In genomic region chr9:31560226-31560556, GRCm38 (mm10) we compare ENCODE assay signal across 10 mouse cellular contexts.
DNase-seq lines count a peak whose midpoint lies in the region; ATAC-seq and TF ChIP-seq lines count a peak whose summit lies in the region.
"Had no signal": no experiment of that assay in that cellular context is flagged by ENCODE, and none has a peak within 500 bp of the region (broad histone marks: within the 10 kb centered on the region; RNA-seq: fewer than 3 reads in every experiment).

No protein-coding gene starts in this region.

- H3K36me3 ChIP-seq in embryonic facial prominence, embryonic 12.5 days, result no peaks in the 10 kb centered on the region
- no peaks in the 10 kb centered on the region for H3K36me3 ChIP-seq in forebrain, postnatal 0 days (ENCODE audit: insufficient read depth)
- H3K36me3 ChIP-seq: hindbrain, embryonic 15.5 days; liver, embryonic 12.5 days had no signal

- intact Hi-C loops in heart, postnatal 36 days (cut with DNase I), result no loop called here
- intact Hi-C loops in left cerebral cortex, adult 2 months (cut with DNase I), result loop anchor here (10.0 kb wide), 1 partner anchor 705 kb away; no protein-coding TSS in a partner anchor

- WGBS in embryonic facial prominence, embryonic 12.5 days, result 76% methylated on average over 3 of the region's 3 CpGs
- WGBS in forebrain, postnatal 0 days, result 84% methylated on average over 3 of the region's 3 CpGs

- peak overlapping the region; percentile 68 for H3K27ac ChIP-seq in left cerebral cortex, adult 2 months
- no peak overlapping the region for H3K27ac ChIP-seq in embryonic facial prominence, embryonic 12.5 days
- no peak overlapping the region for H3K27ac ChIP-seq in forebrain, postnatal 0 days (ENCODE audit: low read depth, low read length)
- H3K27ac ChIP-seq: hindbrain, embryonic 15.5 days; liver, embryonic 12.5 days had no signal

- ATAC-seq in embryonic facial prominence, embryonic 12.5 days (ENCODE audit: insufficient number of reproducible peaks, insufficient read depth, low FRiP score, low TSS enrichment), result no peak
- no peak for ATAC-seq in forebrain, postnatal 0 days
- ATAC-seq: liver, embryonic 12.5 days had no signal

- H3K4me3 ChIP-seq in left cerebral cortex, adult 2 months, result no peak overlapping the region; the same call in 1 of the 2 replicates
- no peak overlapping the region for H3K4me3 ChIP-seq in embryonic facial prominence, embryonic 12.5 days
- H3K4me3 ChIP-seq in forebrain, postnatal 0 days (ENCODE audit: low read depth, low read length), result no peak overlapping the region
- H3K4me3 ChIP-seq: liver, embryonic 12.5 days had no signal

- peak; percentile 68 for DNase-seq in heart, adult 11 months
- DNase-seq in heart, postnatal 36 days, result no peak
- DNase-seq in left cerebral cortex, adult 2 months (ENCODE audit: extremely low spot score in 1 of 2, low spot score in 2 of 2), result no peak
- DNase-seq in left cerebral cortex, adult 8-10 months (ENCODE audit: low spot score in 2 of 2), result no peak
- no peak for DNase-seq in forebrain, postnatal 0 days
- no peak for DNase-seq in gastrocnemius, postnatal 4 days (ENCODE audit: low spot score in 2 of 2)
- no peak for DNase-seq in kidney, postnatal 4 days

- H3K27me3 ChIP-seq in embryonic facial prominence, embryonic 12.5 days, result peaks cover 8% of the 10 kb centered on the region; the same call in 1 of the 2 replicates
- H3K27me3 ChIP-seq in forebrain, postnatal 0 days (ENCODE audit: insufficient read depth, low read length), result no peaks in the 10 kb centered on the region
- H3K27me3 ChIP-seq: hindbrain, embryonic 15.5 days; liver, embryonic 12.5 days had no signal

- H3K4me2 ChIP-seq in embryonic facial prominence, embryonic 12.5 days (replicated peaks), result peak overlapping the region; percentile 47; the same call in 1 of the 2 replicates
- H3K4me2 ChIP-seq in forebrain, postnatal 0 days (ENCODE audit: low read depth), result peak overlapping the region; percentile 51

- H3K9ac ChIP-seq in embryonic facial prominence, embryonic 12.5 days, result no peak overlapping the region
- no peak overlapping the region for H3K9ac ChIP-seq in forebrain, postnatal 0 days
- H3K9ac ChIP-seq: liver, embryonic 12.5 days had no signal

- 0 out of 2 replicates have a peak, but pooled peaks cover 4% of the 10 kb centered on the region for H3K4me1 ChIP-seq in embryonic facial prominence, embryonic 12.5 days
- H3K4me1 ChIP-seq in forebrain, postnatal 0 days (ENCODE audit: insufficient read depth), result no peaks in the 10 kb centered on the region
- H3K4me1 ChIP-seq: liver, embryonic 12.5 days had no signal

- no peaks in the 10 kb centered on the region for H3K9me3 ChIP-seq in embryonic facial prominence, embryonic 12.5 days
- no peaks in the 10 kb centered on the region for H3K9me3 ChIP-seq in forebrain, postnatal 0 days (ENCODE audit: low read length)
- H3K9me3 ChIP-seq: hindbrain, embryonic 15.5 days; liver, embryonic 12.5 days had no signal

- TF ChIP-seq CTCF in left cerebral cortex, adult 2 months (IDR thresholded peaks at IDR 0.05), result no peak
- no peak for TF ChIP-seq CTCF in forebrain, postnatal 0 days (IDR thresholded peaks at IDR 0.05; ENCODE audit: low read depth)
